Mouse (Mus musculus) liver, embryonic 14.5 days (tissue): ENCODE measurements at regions not wholly inside any gene's neighbourhood (a gene's known extent, or its start where the extent isn't known, plus 50 kb on each side); places are given as distances from the start of the nearest gene placed in this dataset.

Experiments
- ATAC-seq: fragments of 200-750 bp; cut with Nextera tagmentation; 2 replicates; pipeline ENCODE4 v1.8.0; 2017; ENCODE audit warnings: moderate number of reproducible peaks, mild to moderate bottlenecking, moderate library complexity; ENCODE audit not compliant: insufficient read depth
- DNase-seq, 3 experiments: peaks; one replicate each; pipeline ENCODE4 v3.0.0-alpha.2; 2012 to 2013; ENCODE audit warnings: low read depth in 3 of 3, low spot score in 3 of 3
- H3K27ac ChIP-seq: fragments of 300-500 bp; sonication (generic); 2 replicates; pipeline ENCODE4 v1.5.1; 2014; ENCODE audit warnings: moderate library complexity, mild to moderate bottlenecking, control low read depth, inconsistent platforms
- H3K27me3 ChIP-seq: fragments of 300-500 bp; sonication (generic); 2 replicates; pipeline ENCODE4 v1.6.1; 2014; ENCODE audit warnings: mild to moderate bottlenecking, low read length, moderate library complexity; ENCODE audit not compliant: control insufficient read depth, insufficient read depth
- H3K36me3 ChIP-seq: fragments of 300-500 bp; sonication (generic); replicated peaks from 2 replicates; pipeline ENCODE4 v1.6.1; 2014; ENCODE audit warnings: low read depth; ENCODE audit not compliant: control insufficient read depth, insufficient read depth
- H3K4me1 ChIP-seq, 2 experiments: fragments of 200-500 bp in 1 of 2; fragments of 300-500 bp in 1 of 2; sonication (generic) in 1 of 2; replicated peaks; 2 replicates each; pipeline ENCODE4 v1.6.1; 2012 to 2014; ENCODE audit warnings: antibody characterized with exemption in 1 of 2, inconsistent platforms in 1 of 2, low read length in 1 of 2; ENCODE audit not compliant: control insufficient read depth in 2 of 2, insufficient read depth in 2 of 2
- H3K4me2 ChIP-seq: fragments of 300-500 bp; sonication (generic); 2 replicates; pipeline ENCODE4 v1.6.1; 2014; ENCODE audit warnings: low read depth, mild to moderate bottlenecking, control low read depth, moderate library complexity
- H3K4me3 ChIP-seq, 2 experiments: fragments of 200-500 bp in 1 of 2; fragments of 300-500 bp in 1 of 2; sonication (generic) in 1 of 2; 2 replicates each; pipeline ENCODE4 v1.5.1; 2012 to 2014; ENCODE audit warnings: low read depth in 2 of 2, low read length in 2 of 2, mild to moderate bottlenecking in 2 of 2, control low read depth in 1 of 2, inconsistent platforms in 1 of 2, moderate library complexity in 1 of 2; ENCODE audit not compliant: insufficient read depth in 1 of 2
- H3K9ac ChIP-seq: fragments of 300-500 bp; sonication (generic); replicated peaks from 2 replicates; pipeline ENCODE4 v1.6.1; 2014; ENCODE audit warnings: mild to moderate bottlenecking, control low read depth, moderate library complexity
- H3K9me3 ChIP-seq: fragments of 300-500 bp; sonication (generic); 2 replicates; pipeline ENCODE4 v1.6.1; 2016; ENCODE audit warnings: low read length, mixed read lengths; ENCODE audit not compliant: control insufficient read depth
- CTCF ChIP-seq: IDR thresholded peaks from 2 replicates; pipeline ENCODE4 v1.5.1; 2016; ENCODE audit warnings: antibody characterized with exemption, low read depth, control low read depth
- EP300 ChIP-seq: IDR thresholded peaks from 2 replicates; pipeline ENCODE4 v1.6.1; 2016; ENCODE audit warnings: antibody characterized with exemption, low read depth
- WGBS: fragments of 180-500 bp; shearing (Covaris S2); extraction: QIAGEN DNeasy Blood & Tissue Kit; methylation state at CpG from one replicate; pipeline ENCODE4 v1.1.7; 2014; ENCODE audit not compliant: insufficient replicate concordance; 5-methylcytosine and 5-hydroxymethylcytosine counted together

GRCm38 (mm10) chr15:54097498-54097897 is 212.8 kb downstream of the Gm7489 start:
- DNase-seq (no peak), ATAC-seq (no peak)
- no peak overlapping the region for H3K9ac ChIP-seq
- H3K27me3 ChIP-seq = no peaks in the 10 kb centered on the region
- H3K4me3 ChIP-seq = no peak overlapping the region
- no peak for TF ChIP-seq EP300
- no peak for TF ChIP-seq CTCF
- H3K9me3 ChIP-seq = no peaks in the 10 kb centered on the region
- no peak overlapping the region for H3K4me2 ChIP-seq
- WGBS = 41% methylated on average over 2 of the region's 2 CpGs
- H3K27ac ChIP-seq = no peak overlapping the region
- no peaks in the 10 kb centered on the region for H3K4me1 ChIP-seq
- no peaks in the 10 kb centered on the region for H3K36me3 ChIP-seq

DNA sequence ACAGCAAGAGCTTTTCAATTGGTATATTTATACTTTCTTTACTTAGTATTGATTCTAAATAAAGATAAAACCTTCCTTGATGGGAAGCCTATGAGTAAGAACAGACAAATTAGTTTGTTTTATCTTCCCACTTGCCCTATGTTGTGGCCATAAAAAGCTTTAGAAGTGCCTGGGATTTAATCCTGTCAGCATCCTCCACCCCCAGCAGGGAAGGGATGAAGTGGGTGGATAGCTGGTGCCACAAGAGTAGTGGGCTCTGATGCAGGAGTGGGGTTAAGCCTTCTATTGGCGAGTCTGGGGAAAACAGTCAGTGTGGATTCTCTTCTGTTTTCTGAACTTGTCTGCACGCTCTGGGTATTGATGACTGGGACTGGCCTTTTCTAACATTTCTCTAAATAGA is 227.7 kb downstream of the Gm7489 start:
- Histone ChIP-seq H3K9ac (no peak overlapping the region), H3K36me3 (no peaks in the 10 kb centered on the region), H3K4me1 (no peaks in the 10 kb centered on the region), H3K9me3 (no peaks in the 10 kb centered on the region), H3K27ac (no peak overlapping the region), H3K27me3 (no peaks in the 10 kb centered on the region), H3K4me3 (no peak overlapping the region), H3K4me2 (no peak overlapping the region)
- ATAC-seq (no peak), DNase-seq (no peak)
- WGBS = 43% methylated on average over 2 of the region's 2 CpGs
- TF ChIP-seq CTCF (no peak), EP300 (no peak)

DNA sequence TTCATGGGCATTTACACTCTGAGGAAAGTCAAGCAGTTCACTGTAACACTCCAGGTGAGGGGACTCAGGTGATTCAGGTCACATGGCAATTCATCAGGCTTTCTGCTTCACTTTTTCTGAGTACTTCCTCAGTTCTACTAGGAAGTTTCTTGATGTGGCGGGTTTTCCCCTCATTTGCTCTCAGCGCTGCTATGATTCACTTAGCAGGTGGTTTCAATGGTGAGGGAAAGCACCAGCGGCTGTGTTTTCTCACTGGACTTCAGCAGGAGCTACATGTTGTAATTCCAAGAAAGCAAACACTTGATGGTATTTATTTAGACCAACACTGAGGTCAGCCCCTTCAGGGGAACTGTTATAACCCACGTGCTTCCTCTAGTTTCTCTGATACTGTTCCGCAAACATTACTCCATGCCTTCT is 229.4 kb downstream of the Gm7489 start:
- DNase-seq (no peak), ATAC-seq (no peak)
- H3K9me3 ChIP-seq = no peaks in the 10 kb centered on the region
- H3K27me3 ChIP-seq = no peaks in the 10 kb centered on the region
- no peak overlapping the region for H3K9ac ChIP-seq
- H3K36me3 ChIP-seq = no peaks in the 10 kb centered on the region
- 52% methylated on average over 5 of the region's 5 CpGs for WGBS
- no peak overlapping the region for H3K27ac ChIP-seq
- TF ChIP-seq CTCF (no peak), EP300 (no peak)
- H3K4me3 ChIP-seq = no peak overlapping the region
- H3K4me2 ChIP-seq = no peak overlapping the region
- no peaks in the 10 kb centered on the region for H3K4me1 ChIP-seq

GRCm38 (mm10) chr15:54117967-54118538 is 233.3 kb downstream of the Gm7489 start:
- no peak for TF ChIP-seq EP300
- TF ChIP-seq CTCF = no peak
- H3K27me3 ChIP-seq = no peaks in the 10 kb centered on the region
- H3K4me3 ChIP-seq = no peak overlapping the region
- ATAC-seq (no peak), DNase-seq (no peak)
- H3K36me3 ChIP-seq = no peaks in the 10 kb centered on the region
- no peak overlapping the region for H3K9ac ChIP-seq
- no peak overlapping the region for H3K27ac ChIP-seq
- no peaks in the 10 kb centered on the region for H3K4me1 ChIP-seq
- H3K9me3 ChIP-seq = no peaks in the 10 kb centered on the region
- WGBS = 56% methylated on average over 5 of the region's 5 CpGs
- no peak overlapping the region for H3K4me2 ChIP-seq

DNA sequence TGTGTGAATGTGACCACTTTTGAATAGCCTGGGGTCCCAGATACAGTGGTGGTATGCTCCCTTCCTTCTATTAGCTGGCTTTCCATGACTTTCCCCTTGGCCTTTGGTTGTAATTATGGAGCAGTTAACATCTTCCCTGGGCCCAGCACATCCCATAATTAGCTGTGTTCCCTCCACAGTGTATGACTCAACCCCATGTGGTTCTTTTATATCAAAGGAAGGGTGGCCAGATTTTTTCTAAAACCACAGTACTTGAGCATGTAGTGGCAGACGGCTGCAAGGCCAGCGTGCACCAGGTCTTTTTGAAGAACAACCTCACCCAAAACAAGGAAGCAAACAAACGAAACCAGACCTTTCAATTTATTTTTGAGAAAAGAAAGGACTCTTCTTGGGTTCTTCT is 235.8 kb downstream of the Gm7489 start:
- DNase-seq (no peak), ATAC-seq (no peak)
- no peak overlapping the region for H3K4me2 ChIP-seq
- no peak overlapping the region for H3K9ac ChIP-seq
- H3K4me1 ChIP-seq = no peaks in the 10 kb centered on the region
- H3K36me3 ChIP-seq = no peaks in the 10 kb centered on the region
- no peak overlapping the region for H3K27ac ChIP-seq
- WGBS = 62% methylated on average over 3 of the region's 3 CpGs
- no peaks in the 10 kb centered on the region for H3K9me3 ChIP-seq
- H3K4me3 ChIP-seq = no peak overlapping the region
- H3K27me3 ChIP-seq = no peaks in the 10 kb centered on the region
- TF ChIP-seq CTCF (no peak), EP300 (no peak)
